Mouse (Mus musculus): ENCODE results near the gene Ufsp1.
A peak's percentile ranks its signal among the peaks of the same experiment; 100 is the strongest.

Ufsp1 gene

DNA sequence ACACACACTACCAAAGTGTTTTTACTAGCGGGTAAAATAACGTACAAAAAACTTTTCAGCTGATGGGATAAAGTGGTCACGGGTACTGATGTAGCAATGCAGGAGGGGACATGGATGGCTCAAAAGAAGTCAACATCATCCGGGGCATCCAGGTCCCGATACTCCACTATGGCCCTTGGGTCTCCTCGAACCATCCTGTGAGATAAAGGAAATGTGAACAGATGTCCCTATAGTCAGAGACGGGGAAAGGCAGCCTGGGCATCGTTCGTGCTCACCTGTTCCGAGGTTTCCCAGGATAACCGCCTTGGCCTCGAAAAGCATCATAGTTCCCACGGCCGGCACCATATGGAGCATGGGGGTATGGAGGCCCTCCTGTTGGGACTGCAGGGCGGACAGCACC is 1.3 kb downstream of the Ufsp1 start:
- DNase-seq (ENCODE audit: low spot score), result no peak

- DNase-seq (ENCODE audit: low spot score), result no peak
These were observed 2.7 kb downstream of the Ufsp1 start for GRCm38 (mm10) chr5:137297126-137297525.

DNA sequence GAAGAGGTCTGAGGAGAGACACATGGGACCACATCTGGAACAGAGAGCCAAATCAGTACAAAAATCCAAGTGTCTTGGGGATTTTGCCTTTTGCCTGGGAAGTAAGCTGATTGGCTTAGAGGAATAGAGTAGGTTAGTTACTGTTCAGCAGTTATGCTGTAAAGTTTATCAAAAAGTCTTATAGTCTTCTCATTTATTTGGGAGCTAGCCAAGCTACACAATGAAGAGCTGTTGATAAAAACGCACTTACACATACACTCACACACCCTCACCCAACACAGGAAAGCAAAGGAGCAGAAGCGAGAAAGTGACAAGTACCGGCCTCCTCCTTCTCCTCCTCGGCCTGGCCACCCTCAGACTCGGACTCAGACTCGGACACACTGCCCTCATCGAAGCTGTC is 4.8 kb downstream of the Ufsp1 start:
- no peak for DNase-seq (ENCODE audit: low spot score)

- no peak for DNase-seq (ENCODE audit: low spot score)
These were observed 6.8 kb downstream of the Ufsp1 start for GRCm38 (mm10) chr5:137301253-137301652.

GRCm38 (mm10) chr5:137303609-137304008 is 9.2 kb downstream of the Ufsp1 start:
- no peak for DNase-seq (ENCODE audit: low spot score)

DNA sequence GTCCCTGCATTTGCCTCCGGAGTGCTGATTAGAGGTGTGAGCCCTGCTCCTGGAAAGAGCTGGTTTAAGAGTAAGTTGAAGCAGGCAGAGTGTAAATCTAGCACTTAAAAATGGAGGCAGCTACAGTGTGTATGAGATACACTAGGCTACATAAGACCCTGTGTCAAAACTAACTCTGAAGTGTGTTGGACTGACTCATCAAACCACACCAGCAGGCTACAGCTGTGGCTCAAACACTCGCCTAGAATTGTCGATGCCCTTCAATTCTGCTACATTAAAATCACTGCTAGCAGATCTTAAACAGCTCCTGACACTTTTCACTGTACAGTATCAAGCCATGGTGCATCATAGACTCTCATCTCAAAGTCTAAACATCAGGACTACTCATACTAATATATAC is 9.7 kb downstream of the Ufsp1 start:
- DNase-seq (ENCODE audit: low spot score), result no peak

- DNase-seq (ENCODE audit: low spot score), result no peak
These were observed 10.4 kb downstream of the Ufsp1 start for GRCm38 (mm10) chr5:137304816-137305215.

DNA sequence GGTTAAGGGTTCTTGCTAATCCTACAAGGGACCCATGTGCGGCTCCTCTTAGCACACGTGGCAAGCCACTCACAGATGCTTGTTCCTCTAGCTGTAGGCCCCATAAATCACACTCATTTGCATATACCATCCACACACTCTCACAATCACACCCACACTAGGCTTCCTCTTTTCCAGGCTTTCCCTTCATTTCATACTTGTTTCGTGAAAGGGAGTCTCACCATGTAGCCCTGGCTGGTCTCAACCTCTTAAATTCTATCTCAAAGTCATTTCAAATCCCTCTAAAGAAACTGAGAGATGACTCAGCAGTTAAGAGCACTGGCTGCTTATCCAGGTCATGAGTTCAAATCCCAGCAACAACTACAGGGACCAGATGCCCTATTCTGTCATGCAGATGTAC is 11.4 kb downstream of the Ufsp1 start:
- no peak for DNase-seq (ENCODE audit: low spot score)

DNA sequence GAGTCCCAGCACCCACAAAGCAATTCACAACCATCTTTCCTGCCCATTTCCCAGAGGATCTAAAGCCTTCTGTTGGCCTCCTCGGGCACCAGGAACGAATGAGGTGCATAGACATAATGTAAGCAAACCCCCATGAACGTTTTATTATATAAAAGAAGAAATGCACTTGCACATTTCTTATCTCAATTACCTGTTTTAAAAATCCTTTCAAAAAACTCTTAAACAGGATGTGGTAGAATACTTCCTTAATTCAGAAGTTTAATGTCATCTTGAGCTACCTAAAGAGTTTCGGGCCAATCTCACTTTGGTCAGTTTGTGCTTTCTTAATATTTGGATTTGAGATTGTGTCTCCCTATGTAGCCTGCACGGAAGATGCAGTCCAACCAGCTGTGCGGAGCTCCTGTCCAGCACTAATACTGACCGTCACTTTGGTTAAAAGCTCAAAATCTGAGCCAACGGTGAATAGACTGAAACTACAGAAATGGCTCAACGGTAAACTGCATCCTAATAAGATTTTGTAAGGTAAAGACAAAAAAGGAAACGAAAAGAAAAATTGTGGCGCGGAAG is 12.1 kb downstream of the Ufsp1 start:
- DNase-seq (ENCODE audit: low spot score), result no peak

DNA sequence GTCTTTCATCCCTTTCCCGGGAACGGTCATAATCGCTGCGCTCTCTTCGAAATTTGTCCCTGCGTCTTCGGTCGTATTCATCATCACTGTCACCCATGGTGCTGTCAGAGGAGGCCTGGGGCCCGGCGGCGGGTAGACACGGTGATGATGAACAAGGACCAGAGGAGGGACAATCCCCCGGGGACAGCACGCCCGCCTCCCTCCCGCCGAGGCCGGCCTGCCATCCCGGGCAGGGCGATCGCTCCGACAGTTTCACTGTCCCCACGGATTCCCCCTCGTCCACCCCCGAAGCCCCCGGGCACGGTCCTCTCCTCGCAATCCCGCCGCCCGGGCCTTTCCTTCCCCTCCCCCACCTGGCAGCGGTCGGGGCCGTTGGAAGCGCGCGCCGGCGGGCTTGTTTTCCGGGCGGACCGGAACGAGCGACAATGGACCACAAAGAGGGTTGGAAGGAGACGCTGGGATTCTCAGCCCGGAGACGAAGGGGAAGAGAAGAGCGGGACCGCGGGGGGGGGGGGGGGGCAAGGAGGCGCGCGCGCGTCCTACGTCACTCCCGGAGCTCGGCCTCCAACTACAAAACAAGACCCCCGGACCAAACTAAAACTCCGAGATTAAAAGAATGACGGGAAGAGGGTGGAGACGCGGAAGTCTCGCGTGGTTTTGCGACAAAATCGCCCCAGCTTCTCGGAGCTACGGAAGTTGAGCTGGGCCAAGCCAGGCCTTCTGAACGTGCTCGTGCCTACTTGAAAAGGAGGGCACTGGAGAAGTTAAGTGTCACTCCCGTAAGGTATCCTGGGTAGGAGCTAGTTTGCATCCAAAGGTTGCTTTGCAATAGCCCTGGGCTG is 12.9 kb downstream of the Ufsp1 start, which contains the start of gene Srrt:
Gene Srrt (minus strand): TSS at position 604 of the 842 bp plus-strand sequence.
- DNase-seq (ENCODE audit: low spot score), result peak; percentile 93

GRCm38 (mm10) chr5:137308356-137308755 is 13.9 kb downstream of the Ufsp1 start:
- no peak for DNase-seq (ENCODE audit: low spot score)

DNA sequence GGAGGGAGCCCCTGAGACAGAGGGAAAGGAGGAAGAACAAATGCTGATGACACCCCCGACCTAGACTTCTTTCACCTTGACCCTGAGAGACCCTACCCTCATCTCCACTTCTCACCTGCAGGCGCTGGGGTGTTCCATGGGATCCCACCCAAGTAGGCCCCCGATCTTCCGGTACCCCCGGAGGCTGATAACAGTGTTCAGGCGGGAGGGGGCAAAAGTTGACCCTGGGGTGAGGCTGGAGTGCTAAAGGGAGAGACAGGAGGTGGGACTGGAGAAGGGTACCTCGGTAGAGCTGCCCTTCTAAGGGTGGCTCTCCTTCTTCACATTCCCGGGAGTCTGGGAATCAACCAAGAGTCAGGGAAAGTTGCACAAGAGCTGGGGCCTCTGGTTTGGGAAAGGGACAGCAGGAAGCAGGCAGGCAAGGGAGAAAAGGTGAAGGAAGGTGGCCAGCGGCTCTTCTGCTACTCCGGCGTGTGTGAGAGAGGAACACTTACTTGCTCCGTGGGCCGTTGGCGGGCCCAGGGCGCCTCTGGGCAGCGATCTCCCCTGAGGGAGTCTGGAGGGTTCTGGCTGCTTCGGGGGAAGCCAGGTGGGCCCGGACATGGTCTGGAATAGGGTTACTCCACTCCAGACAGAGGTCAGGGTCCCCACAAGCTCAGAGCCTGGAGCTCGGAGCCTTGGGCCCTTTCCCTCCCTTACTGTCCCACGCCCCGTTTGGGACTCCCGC is 19.2 kb downstream of the Ufsp1 start:
- DNase-seq (ENCODE audit: low spot score), result no peak

DNA sequence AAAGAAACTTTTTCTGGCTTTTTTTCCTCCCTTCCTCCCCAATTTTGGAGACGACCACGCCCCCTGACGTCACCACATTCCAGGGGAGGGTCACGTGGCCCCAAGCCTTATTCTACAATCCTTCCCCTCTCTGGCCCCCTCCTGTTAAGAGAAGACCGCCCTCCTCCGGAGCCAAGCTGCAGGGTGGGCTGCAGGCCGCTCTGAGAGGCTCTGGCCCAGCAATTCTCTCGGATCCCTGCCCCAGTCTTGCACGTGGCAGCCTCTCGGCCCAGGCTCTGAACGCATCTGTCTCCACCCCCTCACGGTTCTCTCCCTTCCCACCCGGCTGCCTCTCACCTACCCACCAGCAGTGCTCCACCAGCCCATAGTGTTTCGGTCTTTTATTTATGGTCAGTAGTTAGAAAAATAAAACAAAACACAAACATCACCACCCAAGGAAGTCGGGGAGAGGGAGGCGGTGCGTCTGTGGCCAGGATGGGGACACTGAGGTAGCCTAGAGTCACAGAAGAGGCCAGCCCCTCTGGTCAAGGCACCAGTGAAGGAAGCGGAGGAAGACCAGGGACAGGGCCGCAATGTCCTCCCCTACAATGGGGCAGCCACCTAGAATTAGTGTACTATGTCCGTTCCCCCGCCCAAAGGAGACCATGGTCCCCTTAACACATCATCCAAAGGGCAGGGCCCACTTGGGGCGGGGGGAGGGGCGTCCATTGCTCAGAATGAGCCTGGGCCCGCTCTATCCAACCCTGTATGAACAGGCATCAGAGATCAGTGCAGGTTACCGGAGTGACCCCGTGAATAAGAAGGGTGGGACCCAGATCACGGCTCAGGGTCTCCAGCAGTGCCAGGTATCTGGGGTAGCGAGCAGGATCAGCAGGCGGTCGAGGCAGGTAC is 20.0 kb downstream of the Ufsp1 start, which contains the start of gene Trip6:
Gene Trip6 (minus strand): TSS at position 212 of the 891 bp plus-strand sequence.
- DNase-seq (ENCODE audit: low spot score), result peak; percentile 86

- DNase-seq (ENCODE audit: low spot score), result no peak
These were observed 20.9 kb downstream of the Ufsp1 start for GRCm38 (mm10) chr5:137315084-137315903.

GRCm38 (mm10) chr5:137317361-137317760 is 22.9 kb downstream of the Ufsp1 start:
- DNase-seq (ENCODE audit: low spot score), result peak; percentile 60

DNA sequence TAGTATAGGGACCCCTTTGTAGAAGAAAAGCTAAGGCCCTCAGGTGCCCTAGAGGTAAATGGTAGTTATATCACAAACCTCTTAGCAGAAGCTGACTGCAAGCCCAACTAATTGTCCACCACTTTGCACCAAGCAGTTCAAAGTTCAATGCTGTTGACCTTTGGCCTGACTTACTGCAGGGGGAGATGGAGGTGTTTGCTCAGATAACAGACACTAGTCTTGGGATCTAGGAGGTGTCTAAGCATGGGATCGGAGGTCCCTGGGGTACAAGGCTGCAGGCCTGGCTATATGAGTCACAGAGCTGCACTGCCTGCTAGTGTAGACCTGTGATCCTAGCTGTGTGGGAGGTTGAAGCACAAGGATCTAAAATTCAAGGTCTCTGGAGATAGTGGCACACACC is 24.1 kb downstream of the Ufsp1 start:
- DNase-seq (ENCODE audit: low spot score), result no peak

DNA sequence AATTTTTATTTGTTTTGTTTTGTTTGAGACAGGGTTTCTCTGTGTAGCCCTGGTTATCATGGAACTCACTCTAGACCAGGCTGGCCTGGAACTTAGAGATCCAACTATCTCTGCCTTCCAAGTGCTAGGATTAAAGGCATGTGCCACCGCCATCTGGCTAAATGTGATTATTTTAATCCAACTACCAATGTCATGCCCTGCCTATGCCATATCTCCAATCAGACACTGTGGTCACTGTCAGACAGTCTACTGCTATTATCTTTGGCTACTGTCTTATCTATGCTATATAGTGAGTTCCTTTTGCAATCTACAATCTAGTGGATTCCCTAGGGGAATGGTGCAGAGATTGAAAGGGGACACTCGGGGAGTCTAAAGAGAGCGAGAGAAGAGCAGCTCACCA is 26.6 kb downstream of the Ufsp1 start:
- no peak for DNase-seq (ENCODE audit: low spot score)

GRCm38 (mm10) chr5:137330910-137331309 is 36.5 kb downstream of the Ufsp1 start:
- no peak for DNase-seq (ENCODE audit: low spot score)

- DNase-seq (ENCODE audit: low spot score), result no peak
These were observed 38.6 kb downstream of the Ufsp1 start for GRCm38 (mm10) chr5:137332857-137333511.

- peak; percentile 91 for DNase-seq (ENCODE audit: low spot score)
These were observed 39.2 kb downstream of the Ufsp1 start, which contains the start of gene Slc12a9 for GRCm38 (mm10) chr5:137333512-137334174. Slc12a9 (minus strand) TSS chr5:137333597.

All from testis, postnatal 14 days (tissue).